Mouse (Mus musculus) neural tube, embryonic 10.5 days (tissue): ENCODE results near the gene Arhgef16.

Source experiments
- DNase-seq: peaks from one replicate; pipeline ENCODE4 v3.0.0-alpha.2; 2017; ENCODE audit warnings: low spot score; ENCODE audit errors: extremely low spot score

Arhgef16 gene

GRCm38 (mm10) chr4:154229569-154229968 lies 71.9 kb downstream of the Arhgef16 start:
- DNase-seq: no peak
